Mouse (Mus musculus) erythroblast, adult 5-6 weeks (primary cell): ENCODE results near the gene Khdrbs1. TPM values are rescaled to one million over a fixed set of nuclear protein-coding genes. Genes with fewer than 3 reads are reported as not detected.
A peak's percentile ranks its signal among the peaks of the same experiment; 100 is the strongest.
"Not testable (repeated sequence)": the region's sequence is repeated elsewhere in the genome, so short reads cannot be mapped to it uniquely, and the experiment has no call there.

Source experiments
- ATAC-seq: replicated peaks from 2 replicates; pipeline ENCODE4 v1.8.0; 2016; ENCODE audit warnings: moderate number of reproducible peaks, mild to moderate bottlenecking, moderate TSS enrichment, inconsistent platforms; ENCODE audit not compliant: poor library complexity, low FRiP score, severe bottlenecking
- total RNA-seq, 2 experiments: library from RNA; stranded (forward) in 1 of 2; stranded (reverse) in 1 of 2; fragments of 150-400 nt in 1 of 2; fragments of 200-764, 138-1000 nt in 1 of 2; gene quantifications; 2 replicates each; pipeline versions ENCODE4 v1.2.3 to v1.2.4; 2015 to 2017; ENCODE audit warnings: low replicate concordance in 2 of 2

Khdrbs1 gene
- 20.9 and 26.3 TPM in 2 replicates for total RNA-seq (2015; ENCODE audit: low replicate concordance)
- 20.2 and 24.3 TPM in 2 replicates for total RNA-seq (2017; ENCODE audit: low replicate concordance)

DNA sequence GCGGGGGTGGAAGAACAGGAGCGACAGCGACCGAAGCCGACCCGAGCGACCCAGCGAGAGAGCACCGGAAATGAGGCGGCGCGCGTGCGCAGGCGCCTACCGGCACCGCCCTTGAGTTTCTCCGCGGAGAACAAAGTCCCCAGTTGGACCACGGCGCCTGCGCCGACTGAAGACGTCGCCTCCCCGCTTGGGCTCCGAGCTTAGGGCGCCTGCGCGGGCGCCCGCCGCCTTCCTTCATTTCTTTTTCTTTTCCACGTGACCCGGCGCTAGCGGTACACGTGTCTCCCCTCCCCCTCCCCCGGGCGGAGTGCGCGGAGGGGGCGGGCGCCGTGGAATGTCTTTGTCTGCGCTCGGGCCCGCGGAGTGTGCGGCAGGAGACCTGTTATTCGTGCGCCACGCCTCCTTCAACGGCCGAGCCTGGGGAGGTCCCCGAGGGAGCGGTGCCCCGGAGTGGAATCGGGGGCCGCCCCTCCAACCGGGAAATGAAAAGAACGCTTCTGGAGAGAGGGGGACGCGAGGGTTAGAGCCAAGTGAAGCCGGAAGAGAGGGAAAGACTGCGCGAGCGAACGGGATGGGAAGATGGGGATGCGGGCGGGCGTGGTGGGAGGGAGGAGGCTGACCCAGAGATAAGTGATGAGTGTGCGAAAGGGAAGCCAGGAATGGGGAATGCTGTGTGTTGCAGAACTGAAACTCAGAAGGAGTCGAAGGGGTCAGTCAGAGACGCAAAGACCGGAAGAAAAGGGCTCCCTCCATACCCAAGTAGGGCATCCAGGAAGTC is at the start of gene Khdrbs1:
TSS of gene Khdrbs1 (minus strand) at position 72 of the 778 bp plus-strand sequence.
- ATAC-seq: peak; percentile 95

DNA sequence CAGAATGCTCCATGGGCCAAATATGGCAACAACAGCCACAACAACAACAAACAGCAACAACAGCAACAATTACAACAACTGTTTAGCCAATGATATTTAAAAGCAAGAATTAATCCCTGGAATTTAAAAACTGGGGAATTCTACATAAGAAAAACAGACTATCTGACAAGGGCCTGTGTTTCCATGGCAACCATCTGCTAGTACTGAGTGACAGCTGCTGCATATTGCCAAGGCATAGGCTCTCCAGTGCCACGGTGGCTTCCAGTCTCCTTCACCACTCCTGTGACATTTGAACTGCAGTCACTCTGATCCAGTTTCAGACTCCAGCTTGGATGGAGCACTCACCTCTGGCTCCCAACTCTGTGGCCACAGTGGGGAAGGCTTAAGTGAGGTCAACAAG is 49.3 kb upstream of the Khdrbs1 start:
- no peak for ATAC-seq

GRCm38 (mm10) chr4:129790475-129790874 is 48.4 kb upstream of the Khdrbs1 start:
- ATAC-seq: no peak

DNA sequence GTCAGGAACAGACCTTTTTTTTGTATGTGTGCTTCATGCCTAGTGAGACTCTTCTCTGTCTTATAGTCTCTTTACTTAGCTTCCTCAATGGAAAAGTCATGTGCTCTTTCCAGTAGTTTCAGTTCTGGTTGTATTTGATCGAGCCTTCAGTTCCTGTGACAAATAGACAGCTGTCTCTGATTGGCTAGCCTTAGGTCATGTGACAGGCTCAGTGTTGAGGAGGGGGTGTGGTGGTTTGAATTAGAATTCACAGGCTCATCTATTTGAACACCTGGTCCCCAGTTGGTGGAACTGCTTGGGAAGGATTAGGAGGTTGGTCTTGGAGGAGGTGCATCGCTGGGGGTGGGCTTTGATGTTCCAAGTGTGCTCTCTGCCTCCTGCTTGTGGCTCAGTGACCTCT is 47.5 kb upstream of the Khdrbs1 start:
- ATAC-seq: no peak

GRCm38 (mm10) chr4:129788693-129789092 is 46.6 kb upstream of the Khdrbs1 start:
- ATAC-seq: no peak

DNA sequence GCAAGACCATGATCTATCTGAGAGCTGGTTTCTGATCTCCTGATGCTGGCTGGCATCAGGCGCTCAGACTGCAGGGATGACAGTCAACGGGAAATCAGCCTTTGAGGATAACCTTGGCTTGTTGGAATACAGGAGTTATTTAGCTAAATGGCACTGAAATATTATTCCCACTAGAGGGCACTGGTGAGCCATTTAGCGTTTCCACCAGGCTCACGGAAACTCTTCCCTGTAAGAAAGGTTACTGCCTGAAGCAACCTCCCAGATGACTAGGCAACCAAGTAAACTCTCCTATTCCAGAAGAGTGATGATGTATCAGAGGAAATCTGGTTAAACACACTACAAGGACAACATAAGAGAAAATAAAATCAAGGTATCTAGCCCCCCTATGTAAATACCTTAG is 43.1 kb upstream of the Khdrbs1 start:
- peak; percentile 88 for ATAC-seq

DNA sequence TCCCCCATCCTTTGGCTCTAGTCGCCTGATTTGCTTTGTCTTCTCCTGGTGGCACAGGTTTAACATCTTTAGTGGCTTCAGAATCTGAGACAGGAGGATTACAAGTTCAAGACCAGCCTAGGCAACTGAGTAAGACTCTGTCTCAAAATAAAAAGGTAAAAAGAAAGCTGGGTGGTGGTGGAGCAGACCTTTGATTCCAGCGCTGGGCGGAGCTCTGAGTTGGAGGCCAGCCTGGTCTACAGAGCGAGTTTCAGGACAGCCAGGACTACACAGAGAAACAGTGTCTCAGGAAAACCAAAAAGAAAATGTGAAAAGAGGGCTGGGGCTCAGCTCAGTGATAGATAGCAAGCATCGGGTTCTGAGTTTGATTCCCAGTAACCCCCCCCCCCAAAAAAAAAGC is 41.4 kb upstream of the Khdrbs1 start:
- no peak for ATAC-seq

DNA sequence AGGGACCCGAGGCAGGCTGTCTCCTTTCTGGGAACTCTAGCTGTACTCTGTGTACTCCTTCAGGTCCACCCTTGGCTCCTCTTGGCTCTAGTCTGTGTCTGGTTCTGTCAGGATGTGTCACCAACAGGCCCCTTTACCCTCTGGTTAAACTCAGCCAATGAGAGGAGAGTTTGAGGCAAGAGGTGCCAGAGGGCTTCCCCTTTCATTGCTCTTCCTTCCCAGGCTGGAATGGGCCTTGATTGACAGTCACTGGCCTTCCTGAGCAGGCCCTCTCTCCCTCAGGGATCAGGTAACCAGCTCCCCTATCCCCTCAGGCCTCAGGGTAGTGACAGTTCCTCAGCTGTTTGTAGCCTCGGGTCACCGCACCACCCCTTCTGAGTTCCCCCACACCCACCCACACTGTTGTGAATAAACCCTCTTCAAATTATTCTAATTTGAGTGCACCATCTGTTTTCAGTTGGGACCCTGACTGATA is 40.8 kb upstream of the Khdrbs1 start:
- no peak for ATAC-seq

- no peak for ATAC-seq
Measured at GRCm38 (mm10) chr4:129781881-129782675, 40.0 kb upstream of the Khdrbs1 start.

- ATAC-seq: no peak
Measured at GRCm38 (mm10) chr4:129771672-129772521, 29.8 kb upstream of the Khdrbs1 start.

DNA sequence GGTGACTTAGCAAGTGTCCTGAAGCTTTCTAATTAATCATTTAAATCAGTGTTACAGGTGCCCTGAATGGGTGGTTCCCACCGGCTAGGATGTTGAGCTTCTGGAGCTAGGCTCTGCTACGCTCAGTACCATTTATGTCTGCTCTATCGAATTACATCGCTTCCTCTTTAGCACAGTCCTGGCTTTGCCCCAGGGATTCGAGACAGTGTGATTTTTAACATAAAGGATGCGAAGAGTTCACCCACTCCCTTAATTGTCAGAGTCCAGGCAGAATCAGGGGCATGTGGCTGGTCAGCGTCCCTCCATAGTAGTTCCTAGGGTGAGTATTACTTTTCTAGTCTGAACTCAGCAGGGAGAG is 29.2 kb upstream of the Khdrbs1 start:
- no peak for ATAC-seq

DNA sequence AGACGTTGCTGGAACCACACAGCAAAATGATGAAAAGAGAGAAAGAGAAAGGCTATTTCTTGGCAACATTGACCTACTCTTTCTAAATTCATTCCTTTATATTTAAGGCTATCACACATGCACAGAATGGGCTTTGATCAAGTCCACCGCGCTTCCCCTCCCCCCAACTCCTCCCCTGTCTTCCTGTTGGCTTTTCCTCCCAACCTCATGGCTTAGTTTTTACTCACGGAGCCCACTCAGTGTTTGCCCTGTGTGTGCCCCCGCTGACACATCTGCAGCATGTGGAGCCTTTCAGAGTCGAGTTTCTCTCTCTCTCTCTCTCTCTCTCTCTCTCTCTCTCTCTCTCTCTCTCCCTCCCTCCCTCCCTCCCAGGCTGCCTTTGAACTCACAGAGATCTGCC is 28.5 kb upstream of the Khdrbs1 start:
- ATAC-seq: no peak

- ATAC-seq: not testable (repeated sequence)
Measured at GRCm38 (mm10) chr4:129768742-129769141, 26.6 kb upstream of the Khdrbs1 start.

- ATAC-seq: no peak
Measured at GRCm38 (mm10) chr4:129767782-129768181, 25.7 kb upstream of the Khdrbs1 start.

- ATAC-seq: no peak
Measured at GRCm38 (mm10) chr4:129765351-129765750, 23.2 kb upstream of the Khdrbs1 start.

- not testable (repeated sequence) for ATAC-seq
Measured at GRCm38 (mm10) chr4:129762496-129762895, 20.4 kb upstream of the Khdrbs1 start.

DNA sequence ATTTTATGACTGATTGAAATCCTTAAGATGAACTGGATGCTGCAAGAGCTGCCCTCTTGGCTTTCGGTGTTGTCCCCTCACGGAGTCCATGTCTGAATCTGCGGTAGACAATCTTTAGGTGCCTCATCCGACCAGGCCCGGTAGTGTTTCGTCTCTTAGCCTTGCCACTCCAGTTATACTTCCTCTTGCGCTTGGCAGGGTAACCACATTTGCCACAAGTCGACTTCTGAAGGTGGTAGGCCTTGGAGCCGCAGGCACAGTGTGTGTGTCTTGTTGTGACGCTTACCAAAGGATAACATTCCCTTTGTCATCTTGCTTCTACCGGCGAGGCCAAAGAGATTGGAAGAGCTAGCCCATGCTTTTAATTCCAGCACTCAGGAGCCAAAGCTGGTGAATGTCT is 19.5 kb upstream of the Khdrbs1 start:
- ATAC-seq: no peak

GRCm38 (mm10) chr4:129755455-129755854 is 13.4 kb upstream of the Khdrbs1 start:
- ATAC-seq: no peak

DNA sequence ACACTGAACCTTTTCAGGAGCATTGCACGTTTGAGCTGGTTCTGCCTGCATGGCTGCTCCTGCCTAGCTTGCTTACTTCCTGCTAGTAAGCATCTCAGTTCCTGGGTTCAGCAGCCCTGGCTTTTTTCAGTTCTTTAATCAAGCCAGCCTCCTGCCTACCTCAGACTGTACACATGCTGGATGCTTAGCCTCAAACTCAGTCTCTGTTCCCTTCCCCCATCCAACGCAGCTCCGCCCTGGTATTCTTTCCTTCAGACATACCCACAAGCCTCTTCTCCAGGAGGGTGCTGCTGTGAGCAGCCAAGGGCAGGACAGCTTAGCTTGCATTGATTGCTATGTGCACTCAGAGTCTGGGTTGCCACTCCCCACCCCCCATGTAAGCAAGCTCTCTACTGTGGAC is 12.6 kb upstream of the Khdrbs1 start:
- ATAC-seq: no peak

- ATAC-seq: no peak
Measured at GRCm38 (mm10) chr4:129750430-129750829, 8.3 kb upstream of the Khdrbs1 start.
